Mouse (Mus musculus): Measurements from ENCODE around the gene Enoph1. TPM values are rescaled to one million over a fixed set of nuclear protein-coding genes. Genes with fewer than 3 reads are reported as not detected.

Enoph1 gene
- total RNA-seq (2021), result 10 to 100 TPM; 50.5 to 56.6 TPM
- long read RNA-seq, experiment 1, transcript Enoph1-202 (6 exons, 1,833 nt), result major isoform, 54 of 72 reads
- long read RNA-seq, experiment 1, partial matches to known transcripts, result 6 of 72 reads
- long read RNA-seq, experiment 1, other reads (novel, unspliced or antisense), result 12 of 72 reads
- long read RNA-seq, experiment 2, transcript Enoph1-202 (6 exons, 1,833 nt), result major isoform, 58 of 72 reads
- long read RNA-seq, experiment 2, partial matches to known transcripts, result 3 of 72 reads
- long read RNA-seq, experiment 2, other reads (novel, unspliced or antisense), result 11 of 72 reads

GRCm38 (mm10) chr5:100039602-100040142 is at the start of gene Enoph1, which contains the start of gene Hnrnpdl:
TSS of gene Enoph1 (plus strand) at chr5:100039985.
TSS of gene Hnrnpdl (minus strand) at chr5:100039664.
- peak; percentile 96 for DNase-seq (ENCODE audit: low spot score in 2 of 2)

- DNase-seq (ENCODE audit: low spot score in 2 of 2), result no peak
Measured at GRCm38 (mm10) chr5:99994166-99994565, 45.6 kb upstream of the Enoph1 start.

GRCm38 (mm10) chr5:99994680-99995079 is 45.1 kb upstream of the Enoph1 start:
- no peak for DNase-seq (ENCODE audit: low spot score in 2 of 2)

- no peak for DNase-seq (ENCODE audit: low spot score in 2 of 2)
Measured at GRCm38 (mm10) chr5:100000048-100000447, 39.7 kb upstream of the Enoph1 start.

DNA sequence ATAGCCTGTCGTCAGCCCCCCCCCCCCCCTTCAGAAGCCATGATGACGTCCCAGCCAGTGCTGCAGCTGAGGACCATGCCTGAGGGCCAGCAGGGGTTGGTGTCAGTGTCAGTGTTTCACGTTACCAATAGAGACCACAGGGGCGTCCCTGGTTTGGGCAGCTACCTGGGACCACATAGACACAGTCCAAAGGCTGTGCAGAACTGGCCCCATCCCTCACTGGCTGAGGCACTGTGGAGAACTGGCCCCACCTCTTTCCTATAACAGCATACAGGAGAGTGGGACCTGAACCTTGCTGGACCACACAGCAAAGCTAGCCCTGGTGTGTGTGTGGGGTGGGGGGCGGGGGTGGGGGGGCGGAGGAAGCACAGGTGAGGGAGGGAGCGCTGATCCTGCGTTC is 39.3 kb upstream of the Enoph1 start:
- no peak for DNase-seq (ENCODE audit: low spot score in 2 of 2)

- DNase-seq (ENCODE audit: low spot score in 2 of 2), result no peak
Measured at GRCm38 (mm10) chr5:100003895-100004294, 35.9 kb upstream of the Enoph1 start.

DNA sequence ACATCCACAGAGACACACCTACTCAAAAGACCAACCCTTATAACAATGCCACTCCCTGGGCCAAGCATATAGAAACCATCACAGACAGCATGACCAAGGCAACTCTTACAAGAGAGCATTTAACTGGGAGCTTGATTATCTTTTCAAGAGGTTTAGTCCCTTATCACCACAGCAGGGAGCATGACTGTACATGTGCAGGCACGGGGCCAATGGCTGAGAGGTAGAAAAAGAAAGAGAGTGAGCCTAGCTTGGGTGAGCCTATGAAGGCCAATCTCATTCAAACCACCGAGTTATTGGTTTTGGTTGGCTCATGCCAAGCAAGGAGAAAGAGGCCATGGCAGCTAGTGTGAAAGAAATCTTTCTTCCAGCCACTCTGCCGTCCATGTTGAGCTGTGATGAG is 34.4 kb upstream of the Enoph1 start:
- no peak for DNase-seq (ENCODE audit: low spot score in 2 of 2)

GRCm38 (mm10) chr5:100005896-100006295 is 33.9 kb upstream of the Enoph1 start:
- no peak for DNase-seq (ENCODE audit: low spot score in 2 of 2)

- no peak for DNase-seq (ENCODE audit: low spot score in 2 of 2)
Measured at GRCm38 (mm10) chr5:100006324-100007039, 33.3 kb upstream of the Enoph1 start.

GRCm38 (mm10) chr5:100007040-100007375 is 32.8 kb upstream of the Enoph1 start:
- DNase-seq (ENCODE audit: low spot score in 2 of 2), result no peak

- no peak for DNase-seq (ENCODE audit: low spot score in 2 of 2)
Measured at GRCm38 (mm10) chr5:100008485-100008884, 31.3 kb upstream of the Enoph1 start.

GRCm38 (mm10) chr5:100012599-100012998 is 27.2 kb upstream of the Enoph1 start:
- no peak for DNase-seq (ENCODE audit: low spot score in 2 of 2)

GRCm38 (mm10) chr5:100020089-100020488 is 19.7 kb upstream of the Enoph1 start:
- DNase-seq (ENCODE audit: low spot score in 2 of 2), result no peak

GRCm38 (mm10) chr5:100024403-100024802 is 15.4 kb upstream of the Enoph1 start:
- DNase-seq (ENCODE audit: low spot score in 2 of 2), result no peak

DNA sequence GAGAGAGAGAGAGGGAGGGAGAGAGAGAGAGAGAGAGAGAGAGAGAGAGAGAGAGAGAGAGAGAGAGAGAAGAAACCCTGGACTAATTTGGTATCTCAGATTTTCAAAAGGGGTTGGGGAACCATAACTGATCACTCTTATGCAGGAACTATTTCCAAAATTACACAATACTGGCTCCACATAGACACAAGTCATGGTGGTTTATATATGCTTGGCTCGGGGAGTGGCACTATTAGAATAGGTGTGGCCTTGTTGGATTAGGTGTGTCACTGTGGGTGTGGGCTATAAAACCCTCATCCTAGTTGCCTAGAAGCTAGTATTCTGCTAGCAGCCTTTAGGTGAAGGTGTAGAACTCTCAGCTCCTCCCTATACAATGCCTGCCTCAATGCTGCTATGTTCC is 14.9 kb upstream of the Enoph1 start:
- no peak for DNase-seq (ENCODE audit: low spot score in 2 of 2)

- peak in 1 of 2 experiments; percentile 27 for DNase-seq (ENCODE audit: low spot score in 2 of 2)
Measured at GRCm38 (mm10) chr5:100030069-100030468, 9.7 kb upstream of the Enoph1 start.

GRCm38 (mm10) chr5:100032107-100032506 is 7.7 kb upstream of the Enoph1 start:
- DNase-seq (ENCODE audit: low spot score in 2 of 2), result no peak

GRCm38 (mm10) chr5:100032646-100033045 is 7.1 kb upstream of the Enoph1 start:
- DNase-seq (ENCODE audit: low spot score in 2 of 2), result no peak

- DNase-seq (ENCODE audit: low spot score in 2 of 2), result no peak
Measured at GRCm38 (mm10) chr5:100035950-100036349, 3.8 kb upstream of the Enoph1 start.

- no peak for DNase-seq (ENCODE audit: low spot score in 2 of 2)
Measured at GRCm38 (mm10) chr5:100036681-100037080, 3.1 kb upstream of the Enoph1 start.

- DNase-seq (ENCODE audit: low spot score in 2 of 2), result peak; percentile 90 to 92
Measured at GRCm38 (mm10) chr5:100037965-100038713, 1.6 kb upstream of the Enoph1 start.
